Mouse (Mus musculus) c-Kit-positive CD71-positive TER-119-positive erythroid progenitor cells, embryonic 14.5 days (primary cell): Measurements from ENCODE around the gene Nckap5.

Experiments used
- DNase-seq: peaks from one replicate; pipeline ENCODE4 v3.0.0-alpha.2; 2013; ENCODE audit warnings: low spot score

Nckap5 gene

GRCm38 (mm10) chr1:126364556-126364955 lies 466.0 kb downstream of the Nckap5 start:
- no peak for DNase-seq

GRCm38 (mm10) chr1:126360531-126361220 lies 469.9 kb downstream of the Nckap5 start:
- no peak for DNase-seq

- no peak for DNase-seq
These were observed 470.5 kb downstream of the Nckap5 start for GRCm38 (mm10) chr1:126360111-126360510.

- no peak for DNase-seq
These were observed 488.8 kb downstream of the Nckap5 start for GRCm38 (mm10) chr1:126341806-126342205.

- no peak for DNase-seq
These were observed 491.3 kb downstream of the Nckap5 start for GRCm38 (mm10) chr1:126339250-126339649.

GRCm38 (mm10) chr1:126334202-126334601 lies 496.4 kb downstream of the Nckap5 start:
- peak; percentile 7 for DNase-seq

- DNase-seq = no peak
These were observed 498.6 kb downstream of the Nckap5 start for GRCm38 (mm10) chr1:126332026-126332425.

GRCm38 (mm10) chr1:126320696-126321095 lies 509.9 kb downstream of the Nckap5 start:
- no peak for DNase-seq

GRCm38 (mm10) chr1:126317874-126318607 lies 512.6 kb downstream of the Nckap5 start:
- DNase-seq = peak; percentile 74

GRCm38 (mm10) chr1:126317345-126317744 lies 513.3 kb downstream of the Nckap5 start:
- no peak for DNase-seq

- peak; percentile 29 for DNase-seq
These were observed 513.7 kb downstream of the Nckap5 start for GRCm38 (mm10) chr1:126316866-126317265.

GRCm38 (mm10) chr1:126301129-126301528 lies 529.5 kb downstream of the Nckap5 start:
- DNase-seq = no peak

- DNase-seq = no peak
These were observed 565.7 kb downstream of the Nckap5 start for GRCm38 (mm10) chr1:126264931-126265330.

- no peak for DNase-seq
These were observed 576.2 kb downstream of the Nckap5 start for GRCm38 (mm10) chr1:126254364-126254763.

- no peak for DNase-seq
These were observed 576.7 kb downstream of the Nckap5 start for GRCm38 (mm10) chr1:126253934-126254333.

GRCm38 (mm10) chr1:126233196-126233595 lies 597.4 kb downstream of the Nckap5 start:
- no peak for DNase-seq

GRCm38 (mm10) chr1:126231199-126231598 lies 599.4 kb downstream of the Nckap5 start:
- DNase-seq = no peak

- DNase-seq = no peak
These were observed 620.4 kb downstream of the Nckap5 start for GRCm38 (mm10) chr1:126210212-126210611.

GRCm38 (mm10) chr1:126209743-126210142 lies 620.9 kb downstream of the Nckap5 start:
- DNase-seq = no peak

- no peak for DNase-seq
These were observed 621.5 kb downstream of the Nckap5 start for GRCm38 (mm10) chr1:126209131-126209530.

- no peak for DNase-seq
These were observed 633.7 kb downstream of the Nckap5 start for GRCm38 (mm10) chr1:126196937-126197336.

GRCm38 (mm10) chr1:126190353-126190752 lies 640.2 kb downstream of the Nckap5 start:
- DNase-seq = no peak

GRCm38 (mm10) chr1:126183751-126184150 lies 646.8 kb downstream of the Nckap5 start:
- DNase-seq = no peak
